Mouse (Mus musculus): ENCODE measurements around the gene Lamp1.

Lamp1 gene

DNA sequence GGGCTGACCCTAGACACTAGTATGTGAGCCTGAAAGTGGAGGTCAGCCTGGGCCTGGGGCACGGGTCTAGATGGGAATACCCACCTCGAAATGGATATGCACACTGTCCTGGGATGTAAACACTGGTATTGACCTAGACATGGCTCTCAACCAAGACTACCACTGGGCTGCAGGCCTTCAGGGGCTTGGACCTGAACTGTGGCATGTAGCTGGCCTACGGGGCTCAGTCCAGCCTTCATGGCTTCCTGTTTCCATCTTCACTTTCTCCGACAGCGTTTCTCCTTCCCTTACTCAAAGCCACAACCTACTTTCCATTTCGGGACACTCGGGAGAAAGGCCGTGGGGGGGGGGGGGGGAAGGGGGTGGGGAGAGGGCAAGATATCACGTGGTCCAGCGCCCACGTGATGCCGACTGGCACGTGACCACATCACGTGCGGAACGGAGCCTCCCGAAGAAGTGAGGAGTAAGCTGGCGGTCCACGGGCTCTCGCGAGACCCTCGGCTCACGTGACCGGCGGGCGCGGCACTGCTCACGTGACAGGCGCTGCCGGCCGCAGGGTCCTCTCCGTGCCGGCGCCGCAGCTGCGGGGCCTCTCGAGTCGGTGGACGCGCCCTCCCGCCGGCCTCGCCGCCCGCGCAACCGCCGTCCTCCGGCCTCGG lies at the start of gene Lamp1:
TSS of gene Lamp1 (plus strand) at position 444 of the 659 bp plus-strand sequence.
- peak; percentile 98 to 99 for DNase-seq (ENCODE audit: low spot score in 2 of 2)

DNA sequence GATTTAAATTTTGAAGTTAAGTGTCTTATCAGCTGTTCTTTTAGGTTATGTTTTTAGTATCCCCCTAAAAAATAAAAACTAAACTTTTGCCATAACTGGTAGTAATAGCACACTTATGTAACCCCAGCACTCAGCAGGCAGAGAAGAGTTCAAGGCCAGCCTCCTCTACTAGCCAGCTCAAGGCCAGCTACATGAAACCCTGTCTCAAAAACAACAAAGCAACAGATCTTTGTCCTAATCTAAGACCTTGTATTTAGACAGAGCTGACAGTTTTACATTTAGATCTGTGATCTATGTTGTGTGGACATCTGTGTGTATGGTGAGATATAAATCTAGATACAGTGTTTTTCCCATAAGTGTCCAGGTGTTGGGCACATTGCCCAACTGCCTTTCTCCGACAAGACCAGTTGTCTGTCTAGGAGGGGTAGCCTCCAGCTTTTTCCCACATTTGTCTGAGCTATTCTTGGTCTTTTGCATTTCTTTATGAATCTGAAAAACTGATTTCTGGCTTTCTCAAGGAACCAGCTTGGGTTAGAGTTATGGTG lies 49.5 kb upstream of the Lamp1 start:
- DNase-seq (ENCODE audit: low spot score in 2 of 2): no peak

DNA sequence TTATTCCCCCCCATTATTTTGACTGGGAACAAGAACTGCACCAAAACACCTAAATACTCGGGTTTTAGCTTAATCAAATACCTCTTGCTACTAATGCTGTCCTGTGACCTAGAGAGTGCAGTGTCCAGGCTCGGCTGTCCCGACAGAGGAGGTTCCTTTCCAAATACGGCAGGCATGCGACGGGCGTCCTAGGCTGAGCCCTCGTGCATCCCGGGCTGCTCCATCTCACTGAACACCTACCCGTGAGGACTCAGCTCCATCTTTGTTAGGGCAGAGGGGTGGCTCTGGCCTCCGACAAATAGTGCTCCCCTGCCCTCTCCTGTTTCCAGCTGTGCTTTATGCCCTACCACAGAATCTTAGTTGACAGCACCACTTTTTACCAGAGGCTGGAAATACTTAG lies 47.0 kb upstream of the Lamp1 start:
- DNase-seq (ENCODE audit: low spot score in 2 of 2): no peak

DNA sequence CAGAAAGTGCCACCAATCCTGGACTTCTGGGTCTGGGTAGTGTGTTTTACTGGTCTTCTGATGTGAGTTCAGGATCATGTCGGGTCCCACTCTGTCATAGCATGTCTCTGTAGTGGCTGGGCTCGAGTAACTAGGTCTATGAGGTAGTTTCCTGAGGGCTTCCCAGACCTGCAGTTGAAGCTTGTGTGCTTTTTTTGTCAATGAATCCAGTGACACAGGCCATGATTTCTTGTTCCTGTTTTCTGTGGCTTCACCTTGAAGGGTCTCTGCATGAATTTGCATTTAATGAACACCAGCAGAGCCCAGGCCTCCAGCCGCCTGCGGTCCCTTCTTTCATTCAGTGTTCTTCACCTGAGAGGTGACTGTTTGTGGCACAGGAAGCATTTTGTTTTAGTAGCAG lies 45.7 kb upstream of the Lamp1 start:
- no peak for DNase-seq (ENCODE audit: low spot score in 2 of 2)

DNA sequence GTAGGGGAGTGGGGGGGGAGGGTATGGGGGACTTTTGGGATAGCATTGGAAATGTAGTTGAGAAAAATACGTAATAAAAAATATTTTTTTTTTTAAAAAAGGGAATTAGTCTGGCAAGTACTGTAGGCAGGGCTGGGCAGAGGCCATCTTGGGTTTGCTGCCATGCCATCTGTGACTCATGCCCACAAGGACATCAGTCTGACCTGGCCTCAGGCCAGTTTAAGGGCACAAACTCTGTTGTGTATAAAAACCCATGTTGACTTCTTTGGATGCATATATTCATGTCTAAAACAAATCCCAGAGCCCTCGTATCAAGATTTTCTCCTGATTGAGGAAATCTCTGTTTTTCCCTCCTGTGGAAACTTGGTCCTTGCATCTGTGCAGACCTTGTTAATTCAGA lies 41.9 kb upstream of the Lamp1 start:
- DNase-seq (ENCODE audit: low spot score in 2 of 2): no peak

DNA sequence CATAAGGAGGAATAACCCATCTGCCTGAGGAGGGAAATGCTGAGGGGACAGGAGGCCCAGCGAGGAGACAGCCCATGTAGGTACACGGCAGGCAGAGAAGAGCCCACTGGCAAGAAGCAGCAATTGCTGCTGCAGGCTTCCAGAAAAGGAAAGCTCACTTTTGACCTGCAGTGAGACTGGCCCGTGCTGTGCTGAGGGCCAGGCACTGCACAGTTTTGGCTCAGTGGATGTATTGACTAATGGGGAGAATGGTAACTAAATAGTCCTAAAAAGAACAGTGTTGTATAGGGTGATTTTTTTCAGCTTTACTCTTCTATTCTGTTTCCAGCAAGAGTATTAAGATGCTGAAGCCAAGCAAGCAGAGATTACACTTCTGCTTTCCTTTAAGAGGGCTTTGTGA lies 40.4 kb upstream of the Lamp1 start:
- no peak for DNase-seq (ENCODE audit: low spot score in 2 of 2)

DNA sequence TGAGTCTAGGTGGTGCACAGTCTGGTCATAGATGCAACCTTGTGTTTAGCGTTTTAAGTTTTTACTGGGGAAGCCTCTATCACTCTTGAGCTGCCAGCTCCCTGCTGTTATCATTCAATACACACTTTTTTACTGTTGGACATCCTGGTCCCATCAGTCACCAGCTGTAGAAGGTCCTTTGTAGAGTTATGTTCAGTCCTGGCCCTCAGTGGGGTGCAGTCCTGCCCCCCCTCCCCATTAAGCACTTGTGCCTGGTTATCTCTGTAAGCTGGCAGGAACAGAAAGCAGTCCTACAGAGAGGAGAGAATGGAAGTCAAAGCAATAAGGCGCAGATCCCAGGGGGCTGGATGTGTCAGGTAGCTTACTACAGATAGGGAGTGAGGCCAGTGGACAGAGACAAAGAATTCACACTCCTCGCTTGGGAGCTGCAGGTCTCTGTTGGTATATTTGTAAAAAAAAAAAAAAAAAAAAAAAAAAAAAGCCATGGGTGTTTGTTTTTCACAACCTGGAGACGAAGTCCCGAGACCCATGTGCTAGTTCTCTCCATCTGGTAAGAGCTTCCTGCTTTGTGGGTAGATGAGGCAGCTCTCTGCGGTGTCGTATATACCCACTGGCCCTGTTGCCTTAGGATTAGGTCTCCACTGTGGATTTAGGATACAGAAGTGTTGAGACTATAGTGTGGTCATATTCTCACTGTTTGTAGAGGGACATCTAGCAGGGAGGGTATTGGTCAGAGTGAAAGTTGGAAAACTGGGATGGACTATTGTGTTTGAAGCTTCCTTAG lies 37.9 kb upstream of the Lamp1 start:
- DNase-seq (ENCODE audit: low spot score in 2 of 2): no peak

DNA sequence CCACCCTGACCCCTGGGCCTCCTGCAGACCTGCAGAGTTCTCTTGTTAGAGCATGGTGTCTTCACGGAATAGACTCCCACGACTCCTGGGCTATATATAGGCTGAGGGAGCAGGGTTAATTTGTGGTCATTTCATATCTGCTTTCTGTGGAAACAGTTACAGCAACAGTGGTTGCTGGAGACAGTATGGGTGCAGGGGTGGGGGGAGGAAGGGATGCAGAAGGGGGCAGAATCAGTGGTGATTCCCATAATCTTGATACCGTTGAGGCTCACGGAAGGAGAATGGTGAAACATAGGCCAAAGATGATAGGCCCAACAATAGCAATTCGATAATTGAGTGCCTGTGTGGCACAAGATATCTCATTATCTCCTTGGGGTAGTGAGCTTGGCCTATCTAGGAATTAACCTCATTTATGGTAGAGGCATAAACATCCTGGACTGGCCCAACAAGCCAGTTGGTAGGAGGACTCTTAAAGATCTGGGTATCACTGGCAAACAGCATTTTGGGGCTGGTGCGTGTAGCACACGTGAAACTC lies 36.0 kb upstream of the Lamp1 start:
- DNase-seq (ENCODE audit: low spot score in 2 of 2): no peak

DNA sequence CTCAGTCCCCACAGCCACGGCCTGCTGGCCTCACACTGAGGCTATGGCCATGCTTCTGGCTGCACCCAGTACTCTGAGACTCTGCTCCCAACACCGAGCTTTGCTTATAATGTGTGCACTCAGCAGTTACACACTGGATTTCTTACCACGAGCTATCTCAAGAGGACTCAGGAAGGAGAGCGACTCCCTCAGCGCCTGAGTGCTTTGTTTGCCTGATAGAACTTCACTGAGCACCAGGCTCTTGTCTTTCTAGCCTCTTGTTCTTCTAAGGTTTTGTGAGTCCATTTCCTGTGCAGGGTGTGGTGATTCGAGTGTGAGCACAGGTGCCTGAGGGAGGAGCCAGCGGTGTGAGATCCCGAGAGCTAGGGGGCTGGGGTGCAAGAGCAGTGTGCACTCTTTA lies 34.1 kb upstream of the Lamp1 start:
- no peak for DNase-seq (ENCODE audit: low spot score in 2 of 2)

DNA sequence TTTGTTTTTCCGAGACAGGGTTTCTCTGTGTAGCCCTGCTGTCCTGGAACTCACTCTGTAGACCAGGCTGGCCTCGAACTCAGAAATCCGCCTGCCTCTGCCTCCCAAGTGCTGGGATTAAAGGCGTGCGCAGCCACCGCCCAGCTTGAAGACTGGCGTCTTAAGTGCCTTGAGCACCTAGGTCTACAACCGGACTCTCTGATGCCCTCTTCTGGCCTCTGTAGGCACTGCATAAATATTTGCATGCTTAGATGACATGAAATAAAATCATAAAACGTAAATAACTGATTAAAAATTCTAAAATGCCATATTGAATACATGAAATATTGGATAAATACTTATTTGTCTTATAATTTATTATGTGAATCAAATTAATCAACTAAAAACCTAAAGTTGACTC lies 26.7 kb upstream of the Lamp1 start:
- peak in 1 of 2 experiments; percentile 22 for DNase-seq (ENCODE audit: low spot score in 2 of 2)

DNA sequence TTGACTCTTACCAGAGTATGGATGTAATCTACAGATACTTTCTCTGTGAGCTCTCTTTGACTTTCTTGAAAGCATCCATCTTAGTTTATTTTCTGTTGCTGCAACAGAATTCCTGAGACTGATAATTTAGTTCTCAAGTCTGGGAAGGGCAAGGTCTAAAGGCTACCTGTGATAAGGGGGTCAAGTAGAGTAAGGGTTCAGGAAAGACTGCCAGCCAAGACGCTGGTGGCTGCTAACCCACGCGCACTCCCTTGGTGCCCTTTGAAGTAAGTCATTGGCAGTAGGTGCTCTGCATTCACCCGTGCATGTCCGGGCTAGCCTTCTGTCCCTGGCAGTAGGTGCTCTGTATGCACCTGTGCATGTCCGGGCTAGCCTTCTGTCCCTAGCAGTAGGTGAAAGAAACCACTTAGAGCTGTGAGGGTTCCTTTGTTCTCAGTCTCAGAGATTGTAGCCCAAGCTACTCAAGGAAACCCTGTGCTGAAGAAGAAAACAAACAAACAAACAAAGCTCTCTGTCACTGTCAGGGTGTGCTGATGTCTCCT lies 19.2 kb upstream of the Lamp1 start:
- DNase-seq (ENCODE audit: low spot score in 2 of 2): no peak

DNA sequence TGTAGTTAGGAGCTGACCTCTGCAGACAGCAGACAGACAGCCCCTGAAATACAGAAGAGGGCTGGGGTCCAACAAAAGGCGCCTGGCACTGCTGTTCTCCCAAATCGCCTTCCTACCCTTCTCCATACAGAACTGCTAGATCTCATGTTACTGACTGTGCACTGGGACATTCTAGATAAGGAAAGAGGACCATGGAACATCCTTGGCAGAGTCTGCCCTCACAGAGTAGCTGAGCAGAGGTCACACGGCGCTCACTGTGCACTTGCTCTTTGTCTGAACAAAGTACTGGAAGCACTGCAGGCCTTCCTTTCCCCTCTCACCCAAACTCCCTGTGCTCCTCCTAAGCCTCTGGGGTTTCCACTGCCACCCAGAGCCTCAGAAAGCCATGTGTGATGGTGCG lies 17.3 kb upstream of the Lamp1 start:
- DNase-seq (ENCODE audit: low spot score in 2 of 2): no peak

DNA sequence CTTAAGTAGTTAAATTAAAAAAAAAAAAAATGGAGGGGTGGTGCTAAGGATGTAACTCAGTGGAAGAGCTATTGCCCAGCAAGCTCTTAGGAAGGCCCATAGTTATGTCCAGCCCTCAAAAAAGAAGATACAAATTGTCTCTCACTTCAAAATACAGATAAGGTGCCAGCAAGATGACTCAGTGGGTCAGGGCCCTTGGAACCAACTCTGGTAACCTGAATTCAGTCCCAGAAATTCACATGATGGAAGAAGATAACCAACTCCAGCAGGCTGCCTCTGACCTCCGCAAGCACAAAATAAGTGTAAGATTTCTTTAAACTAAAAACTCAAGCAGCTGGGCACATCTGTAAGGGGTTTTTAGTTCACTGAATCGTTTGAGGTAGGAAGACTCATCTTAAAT lies 10.5 kb upstream of the Lamp1 start:
- no peak for DNase-seq (ENCODE audit: low spot score in 2 of 2)

DNA sequence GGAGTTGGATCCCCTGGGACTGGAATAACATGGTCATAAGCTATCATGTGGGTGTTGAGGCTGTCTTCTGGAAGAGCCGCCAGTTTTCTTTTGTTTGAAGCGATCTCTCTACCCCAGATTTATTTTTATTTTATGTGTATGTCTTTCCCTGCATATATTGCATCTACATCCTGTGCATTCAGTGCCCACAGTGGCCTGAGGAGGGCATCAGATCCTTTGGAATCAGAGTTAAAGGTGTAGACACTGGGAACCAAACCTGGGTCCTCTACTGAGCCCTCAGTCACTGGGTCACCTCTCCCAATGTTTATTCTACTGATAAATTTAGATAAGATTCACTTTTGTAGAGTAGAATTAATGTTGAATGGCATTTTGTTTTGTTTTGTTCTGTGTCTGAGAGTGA lies 9.7 kb upstream of the Lamp1 start:
- DNase-seq (ENCODE audit: low spot score in 2 of 2): no peak

DNA sequence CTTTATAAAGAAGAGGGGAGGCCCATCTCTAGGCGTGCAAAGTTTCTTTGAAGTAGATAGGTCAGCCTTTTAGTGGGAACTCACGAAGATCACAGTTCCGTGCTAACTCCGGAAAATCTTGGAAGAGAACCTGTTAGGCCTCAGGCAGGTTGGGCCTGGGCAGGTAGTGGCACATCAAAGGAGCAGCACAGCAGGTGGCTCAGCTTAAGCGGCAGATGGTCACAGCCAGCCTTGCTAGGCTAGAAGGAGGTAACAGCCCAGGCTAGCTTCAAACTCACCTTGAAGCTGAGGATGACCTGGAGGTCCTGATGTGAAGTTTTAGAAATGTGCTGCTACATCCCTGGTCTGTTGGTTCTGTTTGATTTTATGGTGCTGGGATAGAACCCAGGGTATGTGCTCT lies 9.1 kb upstream of the Lamp1 start:
- DNase-seq (ENCODE audit: low spot score in 2 of 2): no peak

DNA sequence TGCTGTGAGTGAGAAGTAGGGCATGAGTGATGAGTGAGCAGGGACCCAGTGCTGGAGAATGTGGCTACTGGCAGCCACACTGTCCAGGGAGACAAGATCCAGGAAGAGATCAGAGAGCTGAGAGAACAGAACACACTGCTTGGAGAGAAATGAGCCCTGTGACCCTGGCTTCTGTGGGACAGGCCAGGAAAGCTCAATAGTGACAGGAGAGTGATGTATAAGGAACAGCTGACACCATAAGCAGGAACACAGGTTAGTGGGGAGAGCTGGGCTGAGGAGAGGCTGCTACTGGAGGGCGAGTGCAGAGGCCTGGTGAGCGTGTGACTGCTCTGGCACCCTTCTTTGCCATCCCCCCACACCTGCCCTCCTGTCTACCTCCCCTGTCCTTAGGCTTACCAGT lies 8.0 kb upstream of the Lamp1 start:
- no peak for DNase-seq (ENCODE audit: low spot score in 2 of 2)

DNA sequence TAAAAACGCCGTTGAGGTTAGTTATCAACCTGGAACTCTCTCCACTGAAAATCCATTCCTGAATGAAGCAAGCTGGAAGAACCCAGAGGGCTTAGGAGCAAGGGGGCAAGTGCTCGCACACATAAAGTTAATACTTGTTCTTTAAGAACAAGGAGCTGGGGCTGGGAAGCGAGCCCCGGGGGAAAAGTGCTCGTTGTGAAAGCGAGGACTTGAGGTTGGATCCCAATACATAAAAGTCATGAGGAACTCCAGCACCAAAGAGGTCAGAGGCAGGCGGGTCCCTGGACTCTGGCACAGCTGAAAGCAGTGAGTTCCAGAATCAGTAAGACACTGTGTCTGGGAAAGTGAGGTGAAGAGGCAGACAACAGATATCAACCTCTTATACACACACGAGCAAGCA lies 4.9 kb upstream of the Lamp1 start:
- no peak for DNase-seq (ENCODE audit: low spot score in 2 of 2)

DNA sequence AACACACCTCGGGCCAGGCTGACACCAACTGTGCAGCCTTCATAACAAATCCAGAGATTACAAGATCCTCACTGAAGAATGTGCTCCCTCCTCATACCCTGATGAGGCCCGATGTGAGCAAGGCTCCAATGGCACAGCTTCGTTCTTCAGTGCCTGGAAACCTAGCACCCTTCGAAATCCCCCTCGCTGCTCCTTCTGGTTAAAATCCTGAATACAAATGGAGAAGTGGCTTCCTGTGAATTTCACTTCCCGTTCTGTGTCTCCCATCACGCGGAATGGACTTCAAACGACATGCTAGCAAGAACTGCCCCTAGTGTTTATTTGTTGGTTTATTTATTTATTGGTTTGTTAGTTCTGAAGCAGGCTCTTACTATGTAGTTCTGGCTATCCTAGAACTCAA lies 3.6 kb upstream of the Lamp1 start:
- no peak for DNase-seq (ENCODE audit: low spot score in 2 of 2)

DNA sequence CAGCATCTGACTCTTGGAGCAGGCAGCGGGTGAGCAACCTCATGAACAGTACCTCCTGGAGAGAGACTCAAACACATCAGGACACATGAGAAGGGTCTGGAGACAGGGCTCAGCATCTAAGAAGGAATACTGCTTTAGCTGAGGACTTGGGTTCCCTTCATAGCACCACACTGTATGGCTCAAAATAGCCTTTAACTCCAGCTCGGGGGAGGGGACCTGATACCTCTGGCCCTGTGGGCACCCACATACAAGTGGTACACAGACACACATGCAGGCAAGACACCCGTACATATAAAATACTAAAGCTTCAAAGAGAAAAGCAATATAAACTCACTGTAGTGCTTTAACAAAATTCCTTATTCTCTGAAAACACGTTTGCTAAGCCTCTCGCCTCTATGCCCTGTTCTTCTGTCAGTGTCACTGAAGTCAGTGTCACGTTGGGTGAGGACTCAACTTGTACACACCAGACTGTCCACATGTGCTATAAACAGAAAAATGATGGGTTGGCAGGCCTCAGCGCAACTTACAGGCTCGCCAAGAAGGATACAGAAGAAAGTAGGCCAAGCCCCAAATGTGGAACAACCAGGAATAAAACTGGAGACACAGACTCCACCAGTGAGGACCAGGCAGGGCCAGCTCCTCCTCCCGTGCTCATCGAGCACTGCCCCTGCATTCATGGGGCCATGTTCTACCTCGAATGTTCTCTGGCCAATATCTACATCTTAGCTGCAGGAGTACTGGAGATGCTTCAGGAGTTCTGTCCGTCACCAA lies 2.4 kb upstream of the Lamp1 start:
- peak in 1 of 2 experiments; percentile 72 for DNase-seq (ENCODE audit: low spot score in 2 of 2)

DNA sequence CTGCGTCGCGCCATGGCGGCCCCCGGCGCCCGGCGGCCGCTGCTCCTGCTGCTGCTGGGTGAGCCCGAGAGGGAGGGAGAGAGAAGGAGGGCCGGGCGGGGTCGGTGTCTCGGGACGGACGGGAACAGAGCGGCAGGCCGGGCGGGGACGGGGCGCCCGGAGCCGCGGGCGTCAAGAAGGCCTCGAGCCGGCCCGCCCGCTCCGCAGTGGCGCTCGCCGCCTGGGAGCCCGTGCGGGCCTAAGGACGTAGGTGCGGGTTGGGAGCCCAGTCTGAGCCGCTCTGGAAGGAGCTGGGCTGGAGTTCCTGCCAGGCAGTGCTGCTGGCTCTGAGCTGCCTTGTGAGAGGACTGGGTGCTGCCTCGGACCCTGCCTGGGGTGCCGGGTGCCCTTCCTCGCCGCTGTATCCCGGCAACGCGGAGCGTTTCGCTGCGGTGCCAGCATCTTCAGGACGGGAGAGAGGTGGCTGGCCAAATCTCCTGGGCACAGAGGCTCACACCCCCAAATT lies 468 bp downstream of the Lamp1 start:
- DNase-seq (ENCODE audit: low spot score in 2 of 2): no peak

DNA sequence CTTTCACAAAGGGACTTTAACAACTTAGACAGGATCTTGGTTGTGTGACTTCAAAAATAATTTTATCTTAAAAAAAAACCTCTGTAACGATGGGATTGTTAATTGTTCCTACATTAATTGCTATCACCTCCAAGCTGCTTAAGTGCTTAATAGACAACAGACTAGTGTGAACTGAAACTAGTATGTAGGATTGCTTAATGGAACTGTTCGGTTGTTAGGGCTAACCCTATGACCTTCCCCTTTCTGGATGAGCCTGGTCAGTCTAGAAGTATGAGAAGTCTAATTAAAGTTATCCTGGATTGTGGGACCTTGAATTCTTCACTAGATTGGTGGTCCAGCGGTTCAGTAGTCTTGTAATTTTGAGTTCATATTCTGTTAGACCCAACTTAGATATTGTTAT lies 1.7 kb downstream of the Lamp1 start:
- DNase-seq (ENCODE audit: low spot score in 2 of 2): no peak

DNA sequence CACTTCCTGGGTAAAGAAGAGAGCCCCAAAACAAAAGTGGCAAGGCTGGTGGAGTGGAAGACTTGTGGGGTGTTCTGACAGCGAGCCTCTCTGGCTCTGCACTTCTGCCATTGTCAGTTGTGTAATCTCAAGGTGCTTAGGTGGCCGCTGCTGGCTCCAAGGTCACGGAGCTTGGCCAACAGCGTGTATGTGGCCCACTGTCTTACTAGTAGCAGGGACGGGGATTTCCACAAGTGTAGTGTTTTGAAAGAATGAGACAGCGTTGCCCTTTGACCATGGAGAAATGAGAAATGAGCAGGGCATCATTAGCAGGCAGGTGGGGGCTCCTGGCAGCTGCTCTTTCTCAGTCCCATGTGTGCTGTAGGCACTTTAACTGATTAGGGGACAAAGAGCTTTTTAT lies 3.1 kb downstream of the Lamp1 start:
- no peak for DNase-seq (ENCODE audit: low spot score in 2 of 2)
